8 mouse cellular contexts compared by ENCODE assay signal in genomic region chrX:140542474-140542845, GRCm38 (mm10). TPM values are rescaled to one million over a fixed set of nuclear protein-coding genes. Genes with fewer than 3 reads are reported as not detected.
A peak's percentile ranks its signal among the peaks of the same experiment; 100 is the strongest.
DNase-seq lines count a peak whose midpoint lies in the region; ATAC-seq and TF ChIP-seq lines count a peak whose summit lies in the region.

No protein-coding gene starts in this region.

- H3K9me3 ChIP-seq in forebrain, embryonic 14.5 days (replicated peaks; ENCODE audit: control insufficient read depth, low read length) = no peaks in the 10 kb centered on the region
- H3K9me3 ChIP-seq in hindbrain, postnatal 0 days (ENCODE audit: low read length) = no peaks in the 10 kb centered on the region
- H3K9me3 ChIP-seq in liver, embryonic 13.5 days (replicated peaks) = no peaks in the 10 kb centered on the region
- H3K9me3 ChIP-seq in midbrain, embryonic 16.5 days (replicated peaks; ENCODE audit: control insufficient read depth, low read length, poor library complexity, severe bottlenecking) = no peaks in the 10 kb centered on the region

- H3K27ac ChIP-seq in forebrain, embryonic 14.5 days (ENCODE audit: low read depth, low read length) = peak overlapping the region; percentile 65; the same call in 1 of the 2 replicates
- peak overlapping the region; percentile 84 for H3K27ac ChIP-seq in hindbrain, postnatal 0 days
- peak overlapping the region; percentile 71 for H3K27ac ChIP-seq in liver, embryonic 13.5 days
- peak overlapping the region; percentile 83 for H3K27ac ChIP-seq in midbrain, embryonic 16.5 days (ENCODE audit: low read length)

- no peaks in the 10 kb centered on the region for H3K27me3 ChIP-seq in forebrain, embryonic 14.5 days (replicated peaks; ENCODE audit: control insufficient read depth, insufficient read depth, low read length)
- no peaks in the 10 kb centered on the region for H3K27me3 ChIP-seq in hindbrain, postnatal 0 days (ENCODE audit: insufficient read depth, low read length)
- no peaks in the 10 kb centered on the region for H3K27me3 ChIP-seq in liver, embryonic 13.5 days
- H3K27me3 ChIP-seq in midbrain, embryonic 16.5 days (ENCODE audit: control insufficient read depth, insufficient read depth, low read depth, low read length) = peaks cover 4% of the 10 kb centered on the region

- no peaks in the 10 kb centered on the region for H3K36me3 ChIP-seq in forebrain, embryonic 14.5 days (ENCODE audit: control insufficient read depth, insufficient read depth, low read length)
- H3K36me3 ChIP-seq in hindbrain, postnatal 0 days (ENCODE audit: insufficient read depth, low read length) = no peaks in the 10 kb centered on the region
- H3K36me3 ChIP-seq in liver, embryonic 13.5 days = 0 out of 2 replicates have a peak, but pooled peaks cover 4% of the 10 kb centered on the region
- H3K36me3 ChIP-seq in midbrain, embryonic 16.5 days (ENCODE audit: control insufficient read depth, insufficient read depth, low read length) = no peaks in the 10 kb centered on the region

- H3K4me1 ChIP-seq in forebrain, embryonic 14.5 days (ENCODE audit: control insufficient read depth, insufficient read depth, low read length) = no peaks in the 10 kb centered on the region
- H3K4me1 ChIP-seq in hindbrain, postnatal 0 days (ENCODE audit: insufficient read depth, low read length) = no peaks in the 10 kb centered on the region
- peaks cover 29% of the 10 kb centered on the region for H3K4me1 ChIP-seq in liver, embryonic 13.5 days (replicated peaks)
- H3K4me1 ChIP-seq in midbrain, embryonic 16.5 days (ENCODE audit: control insufficient read depth, insufficient read depth, low read length) = peaks cover 6% of the 10 kb centered on the region; the same call in 1 of the 2 replicates

- DNase-seq in ovary, adult 18-20 months (ENCODE audit: low spot score) = peak; percentile 28
- DNase-seq in ovary, postnatal 10 days (ENCODE audit: low spot score) = no peak
- DNase-seq in cerebellum, adult 11-12 months = peak; percentile 56
- peak; percentile 56 for DNase-seq in forebrain, embryonic 14.5 days (ENCODE audit: low spot score)
- DNase-seq in hindbrain, postnatal 0 days (ENCODE audit: low spot score) = peak; percentile 56
- DNase-seq in liver, embryonic 13.5 days = peak; percentile 6
- DNase-seq in testis, postnatal 10 days (ENCODE audit: low spot score) = peak; percentile 52

- ATAC-seq in forebrain, embryonic 14.5 days = peak; percentile 93
- peak; percentile 82 for ATAC-seq in hindbrain, postnatal 0 days
- ATAC-seq in liver, embryonic 13.5 days (ENCODE audit: low read depth) = peak; percentile 53
- peak; percentile 93 for ATAC-seq in midbrain, embryonic 16.5 days

- H3K9ac ChIP-seq in forebrain, embryonic 14.5 days (ENCODE audit: low read length) = peak overlapping the region; percentile 70
- H3K9ac ChIP-seq in hindbrain, postnatal 0 days (replicated peaks; ENCODE audit: low read length) = peak overlapping the region; percentile 66
- peak overlapping the region; percentile 75 for H3K9ac ChIP-seq in liver, embryonic 13.5 days
- H3K9ac ChIP-seq in midbrain, embryonic 16.5 days (ENCODE audit: low read depth, low read length) = peak overlapping the region; percentile 73

- 27% methylated on average over 21 of the region's 21 CpGs for WGBS in forebrain, embryonic 14.5 days
- WGBS in hindbrain, postnatal 0 days = 23% methylated on average over 18 of the region's 21 CpGs
- 8% methylated on average over 21 of the region's 21 CpGs for WGBS in liver, embryonic 13.5 days (ENCODE audit: insufficient replicate concordance)
- WGBS in midbrain, embryonic 16.5 days = 17% methylated on average over 21 of the region's 21 CpGs

- H3K4me2 ChIP-seq in forebrain, embryonic 14.5 days (ENCODE audit: low read length) = peak overlapping the region; percentile 59
- H3K4me2 ChIP-seq in hindbrain, postnatal 0 days (ENCODE audit: low read depth, low read length) = peak overlapping the region; percentile 64
- H3K4me2 ChIP-seq in liver, embryonic 13.5 days = peak overlapping the region; percentile 82
- peak overlapping the region; percentile 67 for H3K4me2 ChIP-seq in midbrain, embryonic 16.5 days (ENCODE audit: low read length)

- peak overlapping the region; percentile 39 for H3K4me3 ChIP-seq in forebrain, embryonic 14.5 days (ENCODE audit: low read depth, low read length)
- H3K4me3 ChIP-seq in hindbrain, postnatal 0 days (ENCODE audit: low read length) = peak overlapping the region; percentile 44
- peak overlapping the region; percentile 65 for H3K4me3 ChIP-seq in liver, embryonic 13.5 days (replicated peaks)
- peak overlapping the region; percentile 48 for H3K4me3 ChIP-seq in midbrain, embryonic 16.5 days (ENCODE audit: low read depth, low read length)

- no peak for TF ChIP-seq CTCF in hindbrain, postnatal 0 days (IDR thresholded peaks at IDR 0.05; ENCODE audit: low read depth)

RNA-seq across cellular contexts. Expression of gene Tsc22d3, which starts 58.0 kb away (rescaled TPM):
- 103 and 109 TPM in 2 replicates for polyA plus RNA-seq in forebrain, embryonic 14.5 days (2014; fragmentation: Nextera tagmentation; extraction: Ambion mirVana)
- 102 and 112 TPM in 2 replicates for total RNA-seq in hindbrain, postnatal 0 days (2014; rRNA removed)
- polyA plus RNA-seq in hindbrain, postnatal 0 days (2015; fragmentation: Nextera tagmentation; extraction: Ambion mirVana) = 114 and 117 TPM in 2 replicates
- polyA plus RNA-seq in liver, embryonic 13.5 days (2015; fragmentation: Nextera tagmentation; extraction: Ambion mirVana) = 10.9 and 13.0 TPM in 2 replicates
- polyA plus RNA-seq in midbrain, embryonic 16.5 days (2015; fragmentation: Nextera tagmentation; extraction: Ambion mirVana) = 127 and 133 TPM in 2 replicates
